Mouse (Mus musculus) myocyte (in vitro differentiated cells): Measurements from ENCODE around the gene Larp4. TPM values are rescaled to one million over a fixed set of nuclear protein-coding genes. Genes with fewer than 3 reads are reported as not detected.

Experiments used
- H3K27me3 ChIP-seq: one replicate; pipeline ENCODE4 v1.6.1; 2011; ENCODE audit not compliant: control insufficient read depth, insufficient read depth, insufficient read length
- H3K36me3 ChIP-seq: one replicate; pipeline ENCODE4 v1.6.1; 2011; ENCODE audit not compliant: control insufficient read depth, insufficient read depth
- H3K4me2 ChIP-seq: one replicate; pipeline ENCODE4 v1.6.1; 2011; ENCODE audit warnings: low read depth, control low read depth
- H3K4me3 ChIP-seq: one replicate; pipeline ENCODE4 v1.5.1; 2011; ENCODE audit warnings: mild to moderate bottlenecking, control low read depth, moderate library complexity
- H3K79me2 ChIP-seq: one replicate; pipeline ENCODE4 v1.6.1; 2011; ENCODE audit not compliant: control insufficient read depth, insufficient read depth
- H3ac ChIP-seq: one replicate; pipeline ENCODE4 v1.6.1; 2011; ENCODE audit not compliant: control insufficient read depth, insufficient read length
- CEBPB ChIP-seq: IDR thresholded peaks from 2 replicates; pipeline ENCODE4 v1.6.1; 2011; ENCODE audit warnings: mild to moderate bottlenecking, moderate library complexity; ENCODE audit not compliant: poor library complexity, insufficient read depth, severe bottlenecking
- E2F4 ChIP-seq: IDR thresholded peaks from one replicate; pipeline ENCODE4 v1.6.1; 2011; ENCODE audit warnings: mild to moderate bottlenecking, control low read depth, moderate library complexity; ENCODE audit not compliant: insufficient read depth
- MAX ChIP-seq: IDR thresholded peaks from one replicate; pipeline ENCODE4 v1.6.1; 2011; ENCODE audit warnings: low read depth, mild to moderate bottlenecking, control low read depth
- MYOD1 ChIP-seq, 3 experiments: IDR thresholded peaks; one replicate each; pipeline ENCODE4 v1.6.1; 2011; ENCODE audit warnings: control low read depth in 2 of 3, low read depth in 2 of 3, mild to moderate bottlenecking in 2 of 3, moderate library complexity in 1 of 3; ENCODE audit not compliant: insufficient read length in 2 of 3, control insufficient read depth in 1 of 3
- MYOG ChIP-seq, 3 experiments: IDR thresholded peaks; one replicate each; pipeline ENCODE4 v1.6.1; 2011; ENCODE audit warnings: control low read depth in 2 of 3, low read depth in 2 of 3, mild to moderate bottlenecking in 2 of 3; ENCODE audit not compliant: insufficient read length in 2 of 3, control insufficient read depth in 1 of 3, insufficient read depth in 1 of 3
- POLR2A ChIP-seq: IDR thresholded peaks from one replicate; pipeline ENCODE4 v1.6.1; 2011; ENCODE audit warnings: low read depth, mild to moderate bottlenecking, control low read depth, moderate library complexity; ENCODE audit not compliant: insufficient read length
- POLR2AphosphoS2 ChIP-seq: IDR thresholded peaks from one replicate; pipeline ENCODE4 v1.6.1; 2011; ENCODE audit warnings: low read depth, control low read depth; ENCODE audit not compliant: insufficient read length
- REST ChIP-seq: IDR thresholded peaks from one replicate; pipeline ENCODE4 v1.6.1; 2011; ENCODE audit warnings: mild to moderate bottlenecking, control low read depth, moderate library complexity; ENCODE audit not compliant: insufficient read depth, insufficient read length
- SRF ChIP-seq: IDR thresholded peaks from one replicate; pipeline ENCODE4 v1.6.1; 2011; ENCODE audit warnings: low read depth; ENCODE audit not compliant: control insufficient read depth, insufficient read length
- TCF12 ChIP-seq: IDR thresholded peaks from one replicate; pipeline ENCODE4 v1.6.1; 2011; ENCODE audit warnings: mild to moderate bottlenecking, control low read depth; ENCODE audit not compliant: poor library complexity, insufficient read depth, severe bottlenecking
- TCF3 ChIP-seq: IDR thresholded peaks from one replicate; pipeline ENCODE4 v1.6.1; 2011; ENCODE audit warnings: low read depth, control low read depth; ENCODE audit not compliant: insufficient read length
- USF1 ChIP-seq: IDR thresholded peaks from one replicate; pipeline ENCODE4 v1.6.1; 2011; ENCODE audit warnings: low read depth, mild to moderate bottlenecking, control low read depth, moderate library complexity
- polyA plus RNA-seq: library from polyadenylated mRNA; unstranded; fragments of >200 nt; fragmentation: generic; extraction: Trizol; gene quantifications from one replicate; pipeline ENCODE4 v1.2.1, GENCODE M21; 2012; ENCODE audit warnings: missing spikeins

Gene Larp4
- polyA plus RNA-seq, 1 experiment, result 15.9 TPM

DNA sequence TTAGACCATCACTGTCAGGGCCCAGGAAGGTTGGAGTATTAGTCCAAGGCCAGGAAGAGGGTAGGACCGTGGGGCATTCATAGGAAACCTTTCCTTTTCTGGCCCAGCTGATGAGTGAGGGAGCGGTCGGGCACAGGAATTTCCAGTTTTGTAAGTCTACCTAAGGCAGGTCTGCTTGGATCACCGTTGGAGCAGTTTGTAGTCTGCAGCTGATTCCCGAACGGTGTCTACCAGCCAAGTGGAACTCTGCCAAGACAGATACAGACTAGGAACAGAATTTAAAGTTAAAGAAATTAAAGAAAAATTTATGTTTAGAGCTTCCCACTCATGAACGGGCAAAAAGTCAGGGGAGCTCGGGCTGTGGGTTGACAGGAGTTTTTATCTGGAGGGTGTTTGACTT, 59.6 kb downstream of the Larp4 start:
- H3K36me3 ChIP-seq, result no peaks in the 10 kb centered on the region
- no peaks in the 10 kb centered on the region for H3K27me3 ChIP-seq
- no peak overlapping the region for H3K4me3 ChIP-seq
- H3ac ChIP-seq, result no peak overlapping the region
- no peak for TF ChIP-seq E2F4
- TF ChIP-seq MYOG (IDR thresholded peaks at IDR 0.05; ENCODE audit: control insufficient read depth in 1 of 3, insufficient read depth in 1 of 3, insufficient read length in 2 of 3, low read depth in 2 of 3), result no peak
- TF ChIP-seq SRF, result no peak
- no peak for TF ChIP-seq TCF3
- TF ChIP-seq USF1, result no peak
- no peak for TF ChIP-seq MAX
- TF ChIP-seq CEBPB, result no peak
- no peak for TF ChIP-seq POLR2A
- TF ChIP-seq REST, result no peak
- TF ChIP-seq TCF12, result no peak
- TF ChIP-seq MYOD1 (IDR thresholded peaks at IDR 0.05; ENCODE audit: control insufficient read depth in 1 of 3, insufficient read length in 2 of 3, low read depth in 2 of 3), result no peak
- TF ChIP-seq POLR2AphosphoS2, result no peak
- no peaks in the 10 kb centered on the region for H3K79me2 ChIP-seq
- H3K4me2 ChIP-seq, result no peak overlapping the region

DNA sequence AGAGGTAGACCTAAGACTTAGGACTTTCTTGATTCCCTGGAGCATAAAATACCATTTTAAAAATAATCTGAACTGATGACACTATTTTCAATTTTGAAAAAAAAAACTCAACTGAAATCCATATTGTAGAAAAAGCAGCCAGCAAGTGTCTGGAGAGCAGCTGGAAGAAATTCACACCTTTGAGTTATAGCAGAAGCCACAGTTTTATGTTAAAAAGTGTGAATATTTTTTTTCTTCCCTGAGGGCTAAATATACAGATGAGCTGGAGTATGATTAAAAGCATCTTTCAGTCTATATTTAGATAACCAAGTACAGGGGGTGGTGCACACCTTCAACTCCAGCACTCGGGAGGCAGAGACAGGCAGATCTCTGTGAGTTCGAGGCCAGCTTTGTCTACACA, 60.0 kb downstream of the Larp4 start:
- no peak overlapping the region for H3K4me2 ChIP-seq
- no peaks in the 10 kb centered on the region for H3K79me2 ChIP-seq
- no peak overlapping the region for H3K4me3 ChIP-seq
- H3K27me3 ChIP-seq, result no peaks in the 10 kb centered on the region
- H3K36me3 ChIP-seq, result no peaks in the 10 kb centered on the region
- TF ChIP-seq MYOG (IDR thresholded peaks at IDR 0.05; ENCODE audit: control insufficient read depth in 1 of 3, insufficient read depth in 1 of 3, insufficient read length in 2 of 3, low read depth in 2 of 3) (no peak), CEBPB (no peak), REST (no peak), POLR2AphosphoS2 (no peak), MYOD1 (IDR thresholded peaks at IDR 0.05; ENCODE audit: control insufficient read depth in 1 of 3, insufficient read length in 2 of 3, low read depth in 2 of 3) (no peak), SRF (no peak), TCF12 (no peak), MAX (no peak), POLR2A (no peak), E2F4 (no peak)
- no peak overlapping the region for H3ac ChIP-seq

DNA sequence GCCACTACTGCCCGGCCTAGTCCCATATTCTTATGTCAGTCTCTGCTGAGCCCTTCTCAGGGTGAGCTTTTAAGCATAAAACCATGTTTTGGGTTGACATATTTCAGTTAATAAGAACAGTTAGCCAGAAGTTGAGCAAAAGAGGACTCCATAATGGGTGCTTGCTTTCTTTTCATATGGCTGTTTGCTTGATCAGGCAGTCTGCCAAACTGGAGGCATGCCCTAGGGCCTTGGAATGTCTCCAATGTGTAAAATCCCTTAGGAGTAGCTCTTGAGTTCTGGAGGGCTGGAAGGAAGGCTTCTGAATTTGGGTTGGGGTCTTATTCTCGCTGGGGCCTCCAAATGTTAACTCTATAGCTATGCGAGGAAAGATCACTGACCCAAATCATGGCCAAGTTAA, 62.7 kb downstream of the Larp4 start:
- H3K4me3 ChIP-seq, result no peak overlapping the region
- no peaks in the 10 kb centered on the region for H3K36me3 ChIP-seq
- no peak overlapping the region for H3K4me2 ChIP-seq
- no peaks in the 10 kb centered on the region for H3K27me3 ChIP-seq
- no peaks in the 10 kb centered on the region for H3K79me2 ChIP-seq
- H3ac ChIP-seq, result no peak overlapping the region
- no peak for TF ChIP-seq POLR2AphosphoS2
- TF ChIP-seq MYOG (IDR thresholded peaks at IDR 0.05; ENCODE audit: control insufficient read depth in 1 of 3, insufficient read depth in 1 of 3, insufficient read length in 2 of 3, low read depth in 2 of 3), result no peak
- no peak for TF ChIP-seq TCF3
- TF ChIP-seq TCF12, result no peak
- no peak for TF ChIP-seq E2F4
- TF ChIP-seq SRF, result no peak
- no peak for TF ChIP-seq REST
- no peak for TF ChIP-seq POLR2A
- TF ChIP-seq USF1, result no peak
- no peak for TF ChIP-seq CEBPB
- no peak for TF ChIP-seq MAX
- TF ChIP-seq MYOD1 (IDR thresholded peaks at IDR 0.05; ENCODE audit: control insufficient read depth in 1 of 3, insufficient read length in 2 of 3, low read depth in 2 of 3), result no peak

DNA sequence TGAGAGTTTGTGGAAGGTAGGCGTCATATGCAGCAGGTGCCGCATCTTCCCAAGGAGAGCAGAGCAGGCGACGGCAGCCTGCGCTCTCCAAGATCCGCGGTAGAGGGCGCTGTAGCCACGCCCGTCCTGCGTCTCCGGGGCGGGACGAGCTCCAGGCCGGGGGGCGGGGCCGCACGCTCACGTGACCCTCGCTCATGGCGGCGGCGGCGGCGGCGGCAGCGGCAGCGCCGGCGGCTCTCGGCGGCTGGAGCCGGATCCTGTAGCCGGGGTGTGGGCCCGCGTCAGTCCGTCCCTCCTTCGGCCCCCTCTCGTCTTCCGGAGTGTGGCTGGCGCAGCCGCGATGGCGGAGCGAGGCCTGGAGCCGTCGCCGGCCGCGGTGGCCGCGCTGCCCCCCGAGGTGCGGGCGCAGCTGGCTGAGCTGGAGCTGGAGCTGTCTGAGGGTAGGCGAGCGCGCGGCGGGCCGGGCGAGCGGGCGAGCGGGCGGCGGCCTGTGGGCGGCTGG, 68.7 kb downstream of the Larp4 start, which contains the start of gene Dip2b:
Gene Dip2b, plus strand, starts transcription at position 195 of the 502 bp plus-strand sequence.
- Histone ChIP-seq H3K79me2 (peaks cover 12% of the 10 kb centered on the region), H3K36me3 (no peaks in the 10 kb centered on the region), H3ac (peak within 1 kb of the TSS; percentile 64), H3K27me3 (no peaks in the 10 kb centered on the region), H3K4me2 (peak within 1 kb of the TSS; percentile 99), H3K4me3 (peak within 1 kb of the TSS; percentile 56)
- TF ChIP-seq USF1 (peak; percentile 81), E2F4 (no peak), MYOD1 (IDR thresholded peaks at IDR 0.05; ENCODE audit: control insufficient read depth in 1 of 3, insufficient read length in 2 of 3, low read depth in 2 of 3) (peak in 2 of 3 experiments; percentile 25 to 70), MAX (no peak), TCF12 (no peak), SRF (peak; percentile 51), MYOG (IDR thresholded peaks at IDR 0.05; ENCODE audit: control insufficient read depth in 1 of 3, insufficient read depth in 1 of 3, insufficient read length in 2 of 3, low read depth in 2 of 3) (peak in 2 of 3 experiments; percentile 36 to 43), CEBPB (no peak), POLR2A (peak; percentile 88), TCF3 (no peak), REST (no peak), POLR2AphosphoS2 (peak; percentile 46)
